Mouse (Mus musculus) midbrain, postnatal 0 days (tissue): ENCODE measurements around the gene Lims1. TPM values are rescaled to one million over a fixed set of nuclear protein-coding genes. Genes with fewer than 3 reads are reported as not detected.
A peak's percentile ranks its signal among the peaks of the same experiment; 100 is the strongest.

Source experiments
- ATAC-seq: fragments of 200-750 bp; cut with Nextera tagmentation; 2 replicates; pipeline ENCODE4 v1.8.0; 2017; ENCODE audit warnings: moderate number of reproducible peaks, mild to moderate bottlenecking, moderate TSS enrichment, moderate library complexity; ENCODE audit not compliant: low FRiP score
- DNase-seq: peaks from one replicate; pipeline ENCODE4 v3.0.0-alpha.2; 2015; ENCODE audit warnings: low spot score
- H3K27ac ChIP-seq: fragments of 300-500 bp; sonication (generic); 2 replicates; pipeline ENCODE4 v1.5.1; 2014; ENCODE audit warnings: low read depth, mild to moderate bottlenecking, low read length, mixed read lengths
- H3K27me3 ChIP-seq: fragments of 300-500 bp; sonication (generic); 2 replicates; pipeline ENCODE4 v1.6.1; 2014; ENCODE audit warnings: low read length, control low read depth, mixed read lengths; ENCODE audit not compliant: insufficient read depth
- H3K36me3 ChIP-seq: fragments of 300-500 bp; sonication (generic); 2 replicates; pipeline ENCODE4 v1.6.1; 2014; ENCODE audit warnings: low read length, control low read depth, mixed read lengths; ENCODE audit not compliant: insufficient read depth
- H3K4me1 ChIP-seq: fragments of 300-500 bp; sonication (generic); 2 replicates; pipeline ENCODE4 v1.6.1; 2014; ENCODE audit warnings: mild to moderate bottlenecking, control low read depth, antibody characterized with exemption, low read length, mixed read lengths; ENCODE audit not compliant: insufficient read depth
- H3K4me2 ChIP-seq: fragments of 300-500 bp; sonication (generic); 2 replicates; pipeline ENCODE4 v1.6.1; 2014; ENCODE audit warnings: low read depth, mild to moderate bottlenecking, low read length, mixed read lengths; ENCODE audit not compliant: poor library complexity, severe bottlenecking
- H3K4me3 ChIP-seq: fragments of 300-500 bp; sonication (generic); 2 replicates; pipeline ENCODE4 v1.5.1; 2014; ENCODE audit warnings: low read depth, mild to moderate bottlenecking, low read length, moderate library complexity
- H3K9ac ChIP-seq: fragments of 300-500 bp; sonication (generic); replicated peaks from 2 replicates; pipeline ENCODE4 v1.6.1; 2014; ENCODE audit warnings: mild to moderate bottlenecking, low read length, moderate library complexity, mixed read lengths; ENCODE audit not compliant: poor library complexity, severe bottlenecking
- H3K9me3 ChIP-seq: fragments of 300-500 bp; sonication (generic); 2 replicates; pipeline ENCODE4 v1.6.1; 2016; ENCODE audit warnings: low read length, control low read depth
- CTCF ChIP-seq: IDR thresholded peaks from 2 replicates; pipeline ENCODE4 v1.5.1; 2016; ENCODE audit warnings: antibody characterized with exemption, mild to moderate bottlenecking
- WGBS: fragments of 180-500 bp; shearing (Covaris S2); extraction: QIAGEN DNeasy Blood & Tissue Kit; methylation state at CpG from one replicate; pipeline ENCODE4 v1.1.7; 2014; 5-methylcytosine and 5-hydroxymethylcytosine counted together
- polyA plus RNA-seq: library from polyadenylated mRNA; unstranded; fragments of >200 nt; fragmentation: Nextera tagmentation; extraction: Ambion mirVana; gene quantifications from 2 replicates; pipeline ENCODE4 v1.2.1, GENCODE M21; 2015
- total RNA-seq: library from RNA; depleted of rRNA; stranded (reverse); fragments of >200 nt; gene quantifications from 2 replicates; pipeline ENCODE4 v1.2.3, GENCODE M21; 2014

The Lims1 gene
- total and polyA plus RNA-seq, 2 experiments from 2014 or later: 32.3 to 44.0 TPM

DNA sequence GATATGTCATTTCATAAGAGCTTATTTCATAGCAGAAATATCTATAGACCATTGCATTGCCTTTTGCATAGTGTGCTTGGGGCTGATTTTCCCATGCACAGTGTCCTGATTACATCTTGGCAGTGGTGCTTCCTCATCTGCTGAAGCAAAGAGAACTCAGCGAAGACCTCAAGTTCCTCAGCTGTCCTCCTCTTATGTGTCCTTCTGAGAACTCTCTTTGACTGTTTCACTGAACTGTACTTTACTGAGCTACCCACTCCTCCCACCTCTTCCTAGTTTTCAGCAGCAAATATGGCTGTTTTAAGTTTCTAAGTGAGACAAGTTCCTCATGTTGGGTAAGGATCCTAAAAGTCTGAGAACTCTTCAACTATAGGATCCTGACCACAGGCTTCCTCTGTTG lies 58.6 kb downstream of the Lims1 start:
- peaks cover 13% of the 10 kb centered on the region for H3K4me1 ChIP-seq
- DNase-seq (no peak), ATAC-seq (no peak)
- H3K4me2 ChIP-seq: no peak overlapping the region
- no peaks in the 10 kb centered on the region for H3K9me3 ChIP-seq
- no peaks in the 10 kb centered on the region for H3K27me3 ChIP-seq
- 93% methylated on average over 1 of the region's 1 CpGs for WGBS
- H3K4me3 ChIP-seq: no peak overlapping the region
- no peak for TF ChIP-seq CTCF
- H3K27ac ChIP-seq: no peak overlapping the region
- no peak overlapping the region for H3K9ac ChIP-seq
- H3K36me3 ChIP-seq: no peaks in the 10 kb centered on the region

DNA sequence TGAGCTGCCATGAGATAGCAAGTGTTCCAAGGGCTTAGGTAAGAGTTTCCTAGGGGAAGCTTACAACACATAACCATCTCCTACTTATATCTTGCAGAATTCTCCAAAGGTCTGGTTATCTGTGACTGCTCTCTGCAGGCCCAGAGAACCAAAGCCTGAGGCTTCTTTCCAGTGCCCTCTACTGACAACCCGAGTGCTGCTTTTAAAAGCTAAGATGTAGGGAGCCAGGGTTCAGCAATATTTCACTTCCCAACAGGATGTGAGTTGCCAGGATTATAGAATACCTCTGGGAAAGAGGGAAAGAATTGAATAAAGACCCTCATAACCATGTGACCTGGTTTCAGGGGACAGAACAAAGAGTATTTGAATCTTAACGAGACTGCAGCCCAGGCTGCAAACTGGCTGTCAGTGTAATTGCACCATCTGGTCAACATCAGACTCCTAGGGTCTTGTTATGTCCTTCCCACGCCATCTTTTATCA lies 59.4 kb downstream of the Lims1 start:
- Histone ChIP-seq H3K36me3 (no peaks in the 10 kb centered on the region), H3K4me1 (peaks cover 13% of the 10 kb centered on the region), H3K4me3 (no peak overlapping the region), H3K27ac (peak overlapping the region; percentile 26), H3K4me2 (no peak overlapping the region), H3K9ac (0 out of 2 replicates have a peak overlapping the region, but pooled peaks have one; percentile 0), H3K9me3 (no peaks in the 10 kb centered on the region), H3K27me3 (no peaks in the 10 kb centered on the region)
- WGBS: 5% methylated on average over 3 of the region's 3 CpGs
- DNase-seq: peak; percentile 71
- no peak; the same call in 1 of the 2 replicates for TF ChIP-seq CTCF
- 0 out of 2 replicates have a peak, but pooled peaks have one; percentile 34 for ATAC-seq

DNA sequence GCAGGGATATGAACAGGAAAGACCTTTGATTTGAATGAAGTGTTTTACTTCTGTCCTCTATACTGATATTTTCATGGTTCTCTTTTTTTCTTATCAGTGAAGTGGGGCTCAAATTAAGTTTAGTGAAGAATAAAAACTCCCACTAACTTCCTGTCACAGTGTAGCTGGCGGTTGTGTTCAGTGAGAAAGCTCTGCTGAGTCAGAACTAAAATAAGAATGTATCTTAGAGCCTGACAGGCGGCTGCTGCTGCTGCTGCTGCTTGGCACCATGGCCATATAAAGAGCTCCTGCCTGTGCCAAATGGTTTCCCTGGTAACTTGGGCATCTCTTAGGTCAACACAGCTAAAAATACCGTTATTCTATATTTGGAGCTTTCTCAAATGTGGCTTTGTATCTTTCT lies 60.0 kb downstream of the Lims1 start:
- peak; percentile 74 for DNase-seq
- ATAC-seq: peak; percentile 69
- Histone ChIP-seq H3K4me1 (peaks cover 13% of the 10 kb centered on the region), H3K36me3 (no peaks in the 10 kb centered on the region), H3K27ac (peak overlapping the region; percentile 26; the same call in 1 of the 2 replicates), H3K4me3 (no peak overlapping the region), H3K9ac (no peak overlapping the region), H3K4me2 (no peak overlapping the region), H3K9me3 (no peaks in the 10 kb centered on the region), H3K27me3 (no peaks in the 10 kb centered on the region)
- 10% methylated on average over 3 of the region's 3 CpGs for WGBS
- no peak for TF ChIP-seq CTCF

DNA sequence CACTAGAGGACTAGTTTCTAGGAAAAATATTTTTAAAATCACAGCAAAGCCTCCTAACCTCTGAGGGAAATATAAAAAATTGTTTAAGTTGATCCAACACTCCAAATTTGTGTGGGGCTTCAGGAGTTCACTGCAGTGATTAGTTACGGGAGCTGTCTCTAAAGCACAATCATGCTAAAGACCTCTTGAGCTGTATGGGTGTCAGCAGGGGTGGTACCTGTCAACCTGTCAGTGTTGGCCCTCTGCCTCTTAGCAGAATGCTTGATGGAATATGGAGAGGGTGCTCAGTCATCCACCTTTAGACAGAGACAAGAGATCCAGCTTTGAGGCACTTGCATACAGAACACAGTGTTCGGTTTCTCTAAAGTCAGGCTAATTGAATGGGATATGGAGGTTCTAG lies 60.5 kb downstream of the Lims1 start:
- Histone ChIP-seq H3K9me3 (no peaks in the 10 kb centered on the region), H3K27ac (no peak overlapping the region; the same call in 1 of the 2 replicates), H3K27me3 (no peaks in the 10 kb centered on the region), H3K4me2 (no peak overlapping the region), H3K36me3 (no peaks in the 10 kb centered on the region), H3K4me1 (peaks cover 13% of the 10 kb centered on the region), H3K4me3 (no peak overlapping the region), H3K9ac (0 out of 2 replicates have a peak overlapping the region, but pooled peaks have one; percentile 9)
- WGBS: 54% methylated on average over 2 of the region's 2 CpGs
- DNase-seq (peak; percentile 19), ATAC-seq (peak; percentile 35; the same call in 1 of the 2 replicates)
- TF ChIP-seq CTCF: no peak

DNA sequence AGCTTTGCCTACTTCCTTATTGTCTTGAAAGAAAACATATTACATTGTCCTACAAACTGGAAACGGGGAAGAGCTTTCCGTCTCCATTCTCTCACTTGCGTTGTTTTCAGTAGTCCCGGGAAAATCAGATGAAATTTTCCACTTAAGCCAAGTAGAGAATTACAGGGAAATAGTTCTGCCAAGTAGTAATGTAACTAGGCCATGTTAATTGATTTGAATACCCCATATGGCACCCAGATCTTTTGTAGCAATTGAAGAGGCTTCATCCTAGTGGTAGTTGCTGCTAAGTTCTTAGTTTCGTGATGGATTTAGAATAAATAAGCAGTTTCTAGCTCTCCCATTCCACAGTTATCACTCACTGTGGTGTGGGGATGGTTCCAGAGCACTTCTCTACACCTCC lies 62.4 kb downstream of the Lims1 start:
- no peak for ATAC-seq

DNA sequence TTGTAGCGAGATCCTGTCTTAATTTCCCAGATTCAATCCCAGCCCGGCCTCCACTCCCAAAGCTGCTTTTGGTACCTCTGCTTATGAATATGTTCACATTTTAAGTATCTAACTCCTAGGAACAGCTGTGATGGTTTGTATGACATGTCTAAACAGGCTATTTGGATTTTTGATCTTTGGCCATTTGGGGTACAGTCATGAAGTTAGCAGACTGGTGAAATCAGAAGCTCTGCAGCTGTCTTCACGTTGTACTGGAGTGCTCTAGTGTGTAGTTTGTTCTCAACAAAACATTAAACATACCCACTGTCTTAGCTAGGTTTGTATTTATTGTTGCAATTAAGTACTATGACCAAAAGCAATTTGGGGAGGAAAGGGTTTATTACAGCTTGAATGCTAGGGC lies 63.7 kb downstream of the Lims1 start:
- Histone ChIP-seq H3K36me3 (no peaks in the 10 kb centered on the region), H3K4me1 (peaks cover 10% of the 10 kb centered on the region), H3K27me3 (no peaks in the 10 kb centered on the region), H3K27ac (no peak overlapping the region), H3K9ac (no peak overlapping the region), H3K4me3 (no peak overlapping the region), H3K4me2 (no peak overlapping the region), H3K9me3 (no peaks in the 10 kb centered on the region)
- no peak for DNase-seq
- 92% methylated on average over 3 of the region's 3 CpGs for WGBS
- TF ChIP-seq CTCF: no peak
- no peak for ATAC-seq

More for the DNA sequence above, 62.4 kb downstream of the Lims1 start:
- H3K4me1 ChIP-seq: peaks cover 13% of the 10 kb centered on the region
- H3K9ac ChIP-seq: no peak overlapping the region
- no peaks in the 10 kb centered on the region for H3K27me3 ChIP-seq
- WGBS: 83% methylated on average over 5 of the region's 5 CpGs
- no peaks in the 10 kb centered on the region for H3K9me3 ChIP-seq
- no peak overlapping the region for H3K4me2 ChIP-seq
- TF ChIP-seq CTCF: no peak
- DNase-seq: no peak
- no peak overlapping the region for H3K27ac ChIP-seq
- H3K36me3 ChIP-seq: no peaks in the 10 kb centered on the region
- H3K4me3 ChIP-seq: no peak overlapping the region
